Mouse (Mus musculus): ENCODE results near the gene L3mbtl1.

DNA sequence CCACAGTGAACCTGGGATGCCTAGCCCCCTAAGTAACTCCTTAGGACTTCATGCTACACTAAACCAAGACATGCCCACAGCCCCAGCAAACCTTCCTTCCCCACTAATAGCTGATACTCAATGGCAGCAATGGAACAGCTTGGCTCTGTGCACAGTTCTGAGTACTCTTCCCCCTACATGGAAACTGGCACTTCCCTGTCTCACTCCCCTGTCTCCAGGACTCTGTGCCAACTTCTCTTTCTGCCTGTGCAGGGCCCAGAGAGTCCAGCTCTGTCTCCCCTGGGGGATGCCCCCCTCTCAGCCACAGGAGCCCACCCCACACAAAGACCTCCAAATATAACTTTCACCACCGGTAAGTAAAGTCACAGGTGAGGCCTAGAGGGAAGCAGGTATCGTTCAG lies 23.5 kb downstream of the L3mbtl1 start:
- TF ChIP-seq CEBPB (IDR thresholded peaks at IDR 0.05; ENCODE audit: low read depth) (no peak), CTCF (IDR thresholded peaks at IDR 0.05; ENCODE audit: control insufficient read depth, insufficient read depth, insufficient read length) (no peak), MYOG (IDR thresholded peaks at IDR 0.05; ENCODE audit: control insufficient read depth, extremely low read depth, insufficient read length) (no peak), MAX (IDR thresholded peaks at IDR 0.05) (no peak), USF1 (IDR thresholded peaks at IDR 0.05; ENCODE audit: low read depth) (no peak)

Data from C2C12 (cell line).